Mouse (Mus musculus): Measurements from ENCODE around the gene Slc26a10. TPM values are rescaled to one million over a fixed set of nuclear protein-coding genes. Genes with fewer than 3 reads are reported as not detected.

The Slc26a10 gene
- polyA plus RNA-seq, 1 experiment from 2014 or later: 20.2 TPM

DNA sequence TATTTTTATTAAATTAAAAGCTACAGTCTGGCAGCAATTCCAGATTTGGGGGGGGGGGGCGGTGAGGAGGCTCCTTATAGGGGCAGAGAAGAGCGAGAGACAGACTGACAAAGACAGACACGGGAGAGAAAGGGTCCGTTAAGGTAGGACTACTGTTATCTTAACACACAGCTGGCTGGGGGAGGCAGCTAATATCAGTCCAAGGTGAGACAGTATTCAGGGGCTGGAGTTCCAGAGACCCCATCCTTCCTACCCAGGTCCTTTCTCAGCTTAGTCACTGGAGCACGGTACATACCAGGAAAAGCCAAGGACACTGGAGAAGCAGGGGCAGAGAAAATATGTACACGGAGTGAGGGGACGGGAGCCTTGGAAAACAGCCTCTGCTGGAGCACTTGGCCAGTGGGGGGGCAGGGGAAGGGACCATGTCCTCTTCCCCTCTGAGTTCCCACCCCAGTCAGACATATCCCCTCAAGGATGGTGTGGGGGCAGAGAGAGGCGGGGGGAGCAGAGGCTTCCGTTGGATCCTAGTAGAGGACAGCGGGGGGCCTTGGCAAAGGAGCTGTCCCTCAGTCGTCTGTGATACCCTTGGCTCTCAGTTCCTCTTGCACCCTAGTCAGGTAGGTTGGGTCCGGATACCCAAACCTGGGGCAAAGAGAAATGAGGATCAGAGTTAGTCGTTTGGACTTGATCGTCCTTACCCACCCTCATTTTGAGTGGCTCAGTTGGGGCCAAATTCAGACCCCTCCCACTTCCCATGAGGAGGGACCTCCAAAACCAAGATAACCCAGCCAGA, 10.1 kb upstream of the Slc26a10 start:
- H3K4me1 ChIP-seq (replicated peaks): peaks cover 49% of the 10 kb centered on the region
- peaks cover 2% of the 10 kb centered on the region; the same call in 1 of the 2 replicates for H3K27me3 ChIP-seq (replicated peaks)
- H3K9me3 ChIP-seq (replicated peaks): 0 out of 2 replicates have a peak, but pooled peaks cover 3% of the 10 kb centered on the region
- peaks cover 25% of the 10 kb centered on the region for H3K36me3 ChIP-seq
- H3K4me3 ChIP-seq: peak overlapping the region; percentile 81
- whole genome bisulfite sequencing: 32% methylated on average over 13 of the region's 14 CpGs
- peak overlapping the region; percentile 97 for H3K4me2 ChIP-seq
- peak overlapping the region; percentile 83; the same call in 1 of the 2 replicates for H3K9ac ChIP-seq
- H3K27ac ChIP-seq (ENCODE audit: poor library complexity, severe bottlenecking): peak overlapping the region; percentile 56; the same call in 1 of the 2 replicates
- no peak for ATAC-seq (ENCODE audit: insufficient number of reproducible peaks, low FRiP score)

DNA sequence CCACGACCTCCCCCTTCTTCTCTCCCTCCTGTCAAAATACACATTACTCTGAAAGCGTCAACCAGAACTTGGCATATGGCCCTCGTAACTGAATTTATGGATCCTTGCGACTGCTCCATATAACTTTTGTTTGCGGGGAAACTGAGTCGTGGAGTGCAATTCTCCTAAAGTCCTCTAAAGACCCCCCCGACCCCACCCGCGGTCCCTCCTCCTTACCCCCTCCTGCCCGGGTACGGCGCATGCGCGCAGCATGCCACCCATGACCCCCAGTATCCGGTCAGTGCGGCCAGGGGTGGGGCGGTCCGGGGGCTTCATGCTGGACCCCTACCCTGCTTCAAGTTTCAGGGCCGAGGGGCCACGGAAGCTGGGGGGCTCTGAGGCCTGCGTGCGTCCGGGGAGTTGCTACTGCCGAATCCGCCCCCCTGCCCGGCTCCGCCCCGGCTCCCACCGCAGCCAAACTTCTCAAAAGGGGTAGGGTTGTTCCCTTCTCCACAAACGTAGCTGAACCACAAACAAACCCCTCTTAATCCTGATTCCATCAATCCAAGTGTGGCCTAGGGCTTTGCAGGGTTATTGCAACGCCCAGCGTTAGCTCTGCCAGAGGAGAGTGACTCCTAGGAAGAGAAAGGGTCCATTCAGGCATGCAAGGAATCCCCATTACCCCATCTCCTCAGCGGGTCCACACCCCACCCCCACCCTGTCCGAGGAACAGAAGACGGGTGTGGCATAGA, 9.4 kb upstream of the Slc26a10 start, which contains the start of gene Arhgef25:
Gene Arhgef25, minus strand, starts transcription at position 433 of the 731 bp plus-strand sequence.
- Histone ChIP-seq H3K36me3 (peaks cover 25% of the 10 kb centered on the region), H3K4me1 (replicated peaks) (peaks cover 46% of the 10 kb centered on the region)

DNA sequence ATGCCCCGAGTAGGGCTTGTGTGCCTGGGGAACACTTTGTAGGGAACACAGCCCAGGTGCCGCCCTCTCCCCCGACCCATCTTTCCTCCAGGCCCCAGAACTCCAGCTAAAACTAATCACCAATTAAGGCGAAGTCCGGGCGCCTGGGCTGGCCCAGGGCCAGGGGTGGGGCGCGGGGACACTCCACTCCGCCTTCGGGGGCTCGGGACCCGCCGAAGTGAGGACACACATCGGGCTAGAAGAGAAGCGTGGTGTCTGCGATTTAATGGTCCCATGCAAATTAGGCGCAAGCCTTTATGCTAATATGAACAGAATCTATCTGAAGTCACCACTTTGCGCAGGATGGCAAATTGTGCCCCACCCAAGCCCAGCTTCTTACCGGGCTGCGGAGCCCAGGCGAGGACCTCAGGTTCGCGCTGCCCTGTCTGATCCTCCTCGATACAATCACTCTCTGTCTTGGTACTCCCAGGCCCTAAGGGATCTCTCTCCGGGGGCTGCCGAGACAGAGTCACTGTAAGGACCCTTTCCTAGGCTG, 8.7 kb upstream of the Slc26a10 start:
- H3K4me3 ChIP-seq: peak overlapping the region; percentile 81
- H3K4me1 ChIP-seq (replicated peaks): peaks cover 40% of the 10 kb centered on the region
- H3K36me3 ChIP-seq: peaks cover 25% of the 10 kb centered on the region
- peaks cover 14% of the 10 kb centered on the region for H3K27me3 ChIP-seq (replicated peaks)
- WGBS: 0% methylated on average over 26 of the region's 26 CpGs
- H3K27ac ChIP-seq (ENCODE audit: poor library complexity, severe bottlenecking): peak overlapping the region; percentile 56
- peak overlapping the region; percentile 97 for H3K4me2 ChIP-seq
- ATAC-seq (ENCODE audit: insufficient number of reproducible peaks, low FRiP score): peak; percentile 15
- H3K9ac ChIP-seq: peak overlapping the region; percentile 83
- H3K9me3 ChIP-seq (replicated peaks): 0 out of 2 replicates have a peak, but pooled peaks cover 3% of the 10 kb centered on the region

More for the DNA sequence above, 9.4 kb upstream of the Slc26a10 start, which contains the start of gene Arhgef25:
- H3K4me2 ChIP-seq: peak within 1 kb of the TSS; percentile 97
- 0 out of 2 replicates have a peak, but pooled peaks cover 3% of the 10 kb centered on the region for H3K9me3 ChIP-seq (replicated peaks)
- peak within 1 kb of the TSS; percentile 81 for H3K4me3 ChIP-seq
- H3K9ac ChIP-seq: peak within 1 kb of the TSS; percentile 83
- H3K27ac ChIP-seq (ENCODE audit: poor library complexity, severe bottlenecking): peak within 1 kb of the TSS; percentile 56
- 2% methylated on average over 35 of the region's 35 CpGs for WGBS
- peak; percentile 19; the same call in 1 of the 2 replicates for ATAC-seq (ENCODE audit: insufficient number of reproducible peaks, low FRiP score)
- peaks cover 8% of the 10 kb centered on the region for H3K27me3 ChIP-seq (replicated peaks)

DNA sequence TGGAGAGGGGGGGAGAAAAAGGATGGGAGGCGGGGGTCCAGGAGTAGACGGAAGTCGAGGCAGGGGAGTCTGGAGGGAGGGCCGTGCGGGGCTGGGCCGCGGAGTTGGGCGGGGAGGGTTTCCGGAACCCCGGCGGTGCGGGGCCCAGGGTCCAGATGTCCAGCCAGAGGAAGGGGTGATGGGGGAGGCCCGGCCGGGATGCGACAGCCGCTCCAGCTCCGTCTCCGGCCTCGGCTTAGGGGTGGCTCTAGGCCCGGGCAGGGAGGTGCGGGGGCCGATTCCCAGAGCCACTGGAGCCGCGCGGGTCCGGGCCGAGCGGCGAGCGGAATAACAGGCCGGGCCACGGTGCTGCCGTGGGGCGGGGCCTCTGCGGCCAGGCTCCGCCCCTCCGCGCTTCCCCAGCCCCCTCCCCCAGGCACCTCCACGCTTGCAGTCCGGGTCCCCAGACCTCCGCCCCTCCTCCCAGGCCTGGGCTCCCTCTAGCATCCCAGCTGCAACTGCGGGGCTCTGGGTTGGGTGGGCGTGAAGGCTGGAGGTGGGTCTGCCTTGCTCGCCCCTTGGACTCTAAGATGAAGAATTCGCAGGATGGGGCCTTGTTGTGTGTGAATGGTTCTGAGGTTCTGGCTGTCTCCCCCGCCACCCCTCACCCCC, 8.1 kb upstream of the Slc26a10 start:
- H3K9ac ChIP-seq: peak overlapping the region; percentile 83
- ATAC-seq (ENCODE audit: insufficient number of reproducible peaks, low FRiP score): peak; percentile 88
- peak overlapping the region; percentile 81 for H3K4me3 ChIP-seq
- under 1% methylated on average over 46 of the region's 46 CpGs for WGBS
- H3K36me3 ChIP-seq: peaks cover 25% of the 10 kb centered on the region
- peaks cover 45% of the 10 kb centered on the region for H3K4me1 ChIP-seq (replicated peaks)
- H3K27me3 ChIP-seq (replicated peaks): peaks cover 20% of the 10 kb centered on the region
- peak overlapping the region; percentile 97 for H3K4me2 ChIP-seq
- H3K9me3 ChIP-seq (replicated peaks): 0 out of 2 replicates have a peak, but pooled peaks cover 3% of the 10 kb centered on the region
- peak overlapping the region; percentile 56 for H3K27ac ChIP-seq (ENCODE audit: poor library complexity, severe bottlenecking)

DNA sequence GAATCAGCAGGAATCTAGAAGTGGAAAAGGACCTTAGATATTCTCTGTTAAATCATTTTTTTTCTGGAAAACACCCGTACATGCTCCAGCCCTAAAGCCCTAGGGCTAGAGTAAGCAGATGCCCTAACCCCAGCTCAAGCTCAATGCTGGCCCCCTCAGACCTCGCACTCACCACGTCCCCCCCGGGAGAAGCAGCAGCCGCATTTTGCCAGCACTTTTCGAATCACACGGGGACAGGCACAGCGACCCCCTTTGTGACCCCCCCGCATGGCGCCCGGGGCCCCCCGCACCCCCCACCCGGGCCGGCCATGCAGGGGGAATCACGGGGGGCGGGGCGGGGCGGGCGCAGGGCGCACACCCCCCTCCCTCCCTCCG, 7.6 kb upstream of the Slc26a10 start:
- H3K27me3 ChIP-seq (replicated peaks): peaks cover 25% of the 10 kb centered on the region
- peak overlapping the region; percentile 56 for H3K27ac ChIP-seq (ENCODE audit: poor library complexity, severe bottlenecking)
- H3K4me2 ChIP-seq: peak overlapping the region; percentile 97
- H3K36me3 ChIP-seq: peaks cover 25% of the 10 kb centered on the region
- peaks cover 45% of the 10 kb centered on the region for H3K4me1 ChIP-seq (replicated peaks)
- 0 out of 2 replicates have a peak, but pooled peaks cover 3% of the 10 kb centered on the region for H3K9me3 ChIP-seq (replicated peaks)
- WGBS: 2% methylated on average over 13 of the region's 21 CpGs
- H3K4me3 ChIP-seq: peak overlapping the region; percentile 81
- ATAC-seq (ENCODE audit: insufficient number of reproducible peaks, low FRiP score): no peak
- H3K9ac ChIP-seq: peak overlapping the region; percentile 83

DNA sequence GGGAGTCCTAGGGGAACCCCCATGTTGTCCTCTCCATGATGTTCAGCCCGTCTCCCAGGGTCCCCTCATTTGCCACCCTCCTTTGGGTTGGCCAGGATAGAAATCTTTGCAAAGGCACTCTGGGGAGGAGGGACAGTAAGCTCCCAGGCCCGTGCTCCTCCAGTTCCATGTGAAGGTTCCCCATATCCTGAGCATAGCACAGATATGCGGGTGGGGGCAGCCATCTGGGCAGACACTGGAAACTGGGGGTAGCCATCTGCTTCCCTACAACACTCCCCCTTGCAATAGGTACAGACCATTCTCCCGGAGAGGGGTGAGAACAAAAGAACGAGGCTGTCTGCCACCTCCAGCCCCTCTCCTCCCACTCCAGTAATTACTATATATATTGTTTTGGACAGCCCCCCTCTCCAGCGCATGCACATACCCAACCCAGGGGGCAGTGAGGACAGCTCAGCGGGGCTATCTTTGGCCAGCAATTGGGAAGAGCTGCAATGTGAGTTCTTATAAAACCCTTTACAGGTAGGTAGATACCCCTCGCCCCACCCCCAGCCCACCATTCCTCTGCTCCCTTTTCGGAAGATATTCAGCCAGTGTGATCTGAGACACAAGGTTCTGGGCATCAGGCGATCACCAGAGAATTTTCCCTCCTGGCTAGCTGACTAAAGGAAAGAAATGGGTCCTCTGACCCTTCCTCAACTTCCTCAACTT, 7.1 kb upstream of the Slc26a10 start:
- Histone ChIP-seq H3K4me2 (peak overlapping the region; percentile 97), H3K4me3 (peak overlapping the region; percentile 81), H3K4me1 (replicated peaks) (peaks cover 45% of the 10 kb centered on the region), H3K9ac (0 out of 2 replicates have a peak overlapping the region, but pooled peaks have one; percentile 83), H3K27me3 (replicated peaks) (peaks cover 30% of the 10 kb centered on the region), H3K27ac (ENCODE audit: poor library complexity, severe bottlenecking) (no peak overlapping the region), H3K36me3 (peaks cover 21% of the 10 kb centered on the region), H3K9me3 (replicated peaks) (0 out of 2 replicates have a peak, but pooled peaks cover 3% of the 10 kb centered on the region)
- no peak for ATAC-seq (ENCODE audit: insufficient number of reproducible peaks, low FRiP score)
- 48% methylated on average over 10 of the region's 10 CpGs for WGBS

DNA sequence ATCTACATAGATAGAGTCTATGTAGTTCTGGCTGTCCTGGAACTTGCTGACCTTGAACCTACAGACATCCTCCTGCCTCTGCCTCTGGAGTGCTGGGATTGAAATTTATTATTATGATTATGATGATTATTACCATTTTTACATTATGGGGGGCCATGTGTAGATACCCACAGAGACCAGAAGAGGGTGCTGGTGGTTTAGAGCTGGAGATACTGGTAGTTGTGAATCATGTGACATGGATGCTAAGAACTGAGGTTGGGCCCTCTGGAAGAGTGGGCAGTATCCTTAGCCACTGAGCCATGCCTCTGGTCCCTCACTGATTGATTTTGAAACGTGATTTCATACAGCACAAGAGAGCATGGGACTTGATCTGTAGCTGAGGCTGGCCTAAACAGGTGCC, 6.0 kb upstream of the Slc26a10 start:
- Histone ChIP-seq H3K4me2 (no peak overlapping the region), H3K4me3 (no peak overlapping the region), H3K27me3 (replicated peaks) (peaks cover 41% of the 10 kb centered on the region), H3K4me1 (replicated peaks) (peaks cover 44% of the 10 kb centered on the region), H3K9me3 (replicated peaks) (0 out of 2 replicates have a peak, but pooled peaks cover 3% of the 10 kb centered on the region), H3K36me3 (peaks cover 17% of the 10 kb centered on the region), H3K27ac (ENCODE audit: poor library complexity, severe bottlenecking) (no peak overlapping the region), H3K9ac (no peak overlapping the region)
- WGBS: 76% methylated on average over 1 of the region's 1 CpGs
- ATAC-seq (ENCODE audit: insufficient number of reproducible peaks, low FRiP score): no peak

DNA sequence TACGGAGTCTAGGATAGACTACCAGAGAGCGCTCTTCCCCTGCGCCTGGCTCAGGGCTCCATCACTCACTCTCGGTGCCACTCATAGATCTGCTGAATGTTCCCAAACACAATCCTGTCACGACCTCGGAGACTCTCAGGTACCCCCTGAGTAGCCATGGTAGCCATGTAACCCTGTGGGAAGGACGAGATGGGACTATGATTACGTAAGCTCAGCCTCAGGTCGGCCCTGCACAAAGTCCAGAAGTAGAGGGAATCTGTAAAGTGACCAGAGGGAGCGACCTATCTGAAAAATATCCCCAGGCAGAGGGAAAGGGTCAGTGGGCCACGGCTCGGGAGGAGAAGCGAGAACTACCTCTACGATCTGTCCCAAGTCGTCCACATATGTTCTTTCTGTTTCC, 5.1 kb upstream of the Slc26a10 start:
- Histone ChIP-seq H3K27me3 (replicated peaks) (peaks cover 50% of the 10 kb centered on the region), H3K4me2 (no peak overlapping the region), H3K4me1 (replicated peaks) (peaks cover 42% of the 10 kb centered on the region)

DNA sequence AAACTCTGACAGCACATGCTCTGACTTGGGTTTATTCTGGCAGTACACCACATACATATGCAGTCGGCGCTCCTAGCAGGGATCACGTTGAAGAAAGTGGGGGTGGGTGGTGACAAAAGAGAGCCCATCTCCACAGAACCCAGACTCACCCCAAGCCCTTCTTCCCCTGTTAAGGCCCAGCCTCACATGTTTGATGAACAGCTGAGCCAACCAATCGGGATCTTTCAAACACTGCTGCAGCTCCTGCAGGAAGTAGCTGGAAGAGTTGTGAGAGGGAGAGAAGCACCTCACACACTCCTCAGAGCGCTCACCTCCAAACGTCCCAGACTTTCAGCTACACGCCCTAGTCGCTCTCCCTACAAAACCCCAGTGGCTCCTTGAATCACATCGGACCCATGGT, 4.7 kb upstream of the Slc26a10 start:
- Histone ChIP-seq H3K27me3 (replicated peaks) (peaks cover 54% of the 10 kb centered on the region), H3K4me1 (replicated peaks) (peaks cover 42% of the 10 kb centered on the region), H3K9ac (no peak overlapping the region), H3K27ac (ENCODE audit: poor library complexity, severe bottlenecking) (no peak overlapping the region), H3K4me2 (no peak overlapping the region), H3K9me3 (replicated peaks) (0 out of 2 replicates have a peak, but pooled peaks cover 3% of the 10 kb centered on the region), H3K36me3 (peaks cover 10% of the 10 kb centered on the region), H3K4me3 (no peak overlapping the region)
- 73% methylated on average over 9 of the region's 9 CpGs for WGBS
- no peak for ATAC-seq (ENCODE audit: insufficient number of reproducible peaks, low FRiP score)

More for the DNA sequence above, 5.1 kb upstream of the Slc26a10 start:
- ATAC-seq (ENCODE audit: insufficient number of reproducible peaks, low FRiP score): no peak
- Histone ChIP-seq H3K27ac (ENCODE audit: poor library complexity, severe bottlenecking) (no peak overlapping the region), H3K36me3 (peaks cover 10% of the 10 kb centered on the region), H3K9me3 (replicated peaks) (0 out of 2 replicates have a peak, but pooled peaks cover 3% of the 10 kb centered on the region), H3K4me3 (no peak overlapping the region), H3K9ac (no peak overlapping the region)
- 80% methylated on average over 15 of the region's 15 CpGs for WGBS

DNA sequence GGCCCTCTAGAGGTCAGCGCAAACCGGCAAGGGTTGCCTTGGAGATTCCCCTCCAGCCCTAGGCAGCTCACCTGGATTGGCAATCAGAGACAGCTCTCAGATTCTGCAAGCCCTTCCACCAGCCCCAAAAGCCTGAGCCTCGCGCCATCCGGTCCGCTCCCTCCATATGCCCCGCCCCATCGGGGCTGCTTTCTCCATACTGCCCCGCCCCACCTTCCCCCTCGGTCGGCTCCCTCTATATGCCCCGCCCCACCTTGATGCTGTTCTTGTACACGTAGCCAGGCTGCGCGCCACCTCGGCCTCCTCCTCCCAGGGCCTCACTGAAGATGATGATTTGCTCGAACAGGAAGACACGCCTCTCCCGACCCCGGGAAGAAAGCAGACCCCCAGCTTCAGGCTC, 3.3 kb upstream of the Slc26a10 start:
- no peak for ATAC-seq (ENCODE audit: insufficient number of reproducible peaks, low FRiP score)
- WGBS: 16% methylated on average over 20 of the region's 20 CpGs
- H3K36me3 ChIP-seq: peaks cover 10% of the 10 kb centered on the region
- no peak overlapping the region for H3K27ac ChIP-seq (ENCODE audit: poor library complexity, severe bottlenecking)
- H3K9me3 ChIP-seq (replicated peaks): 0 out of 2 replicates have a peak, but pooled peaks cover 3% of the 10 kb centered on the region
- H3K27me3 ChIP-seq (replicated peaks): peaks cover 66% of the 10 kb centered on the region
- H3K4me1 ChIP-seq (replicated peaks): peaks cover 32% of the 10 kb centered on the region
- H3K4me3 ChIP-seq: 0 out of 2 replicates have a peak overlapping the region, but pooled peaks have one; percentile 9
- H3K9ac ChIP-seq: no peak overlapping the region
- peak overlapping the region; percentile 44 for H3K4me2 ChIP-seq

All from heart, embryonic 12.5 days (tissue).